Mouse (Mus musculus) R1 (cell line): ENCODE measurements around the gene Gm815.

Source experiments
- DNase-seq: peaks from one replicate; pipeline ENCODE4 v3.0.0-alpha.2; 2018; ENCODE audit warnings: low read depth, low spot score

Gm815 gene

GRCm38 (mm10) chr19:26885616-26886015 lies at the start of gene Gm815:
TSS of gene Gm815 (plus strand) at chr19:26885881.
- no peak for DNase-seq

GRCm38 (mm10) chr19:26837626-26838025 lies 48.1 kb upstream of the Gm815 start:
- no peak for DNase-seq

DNA sequence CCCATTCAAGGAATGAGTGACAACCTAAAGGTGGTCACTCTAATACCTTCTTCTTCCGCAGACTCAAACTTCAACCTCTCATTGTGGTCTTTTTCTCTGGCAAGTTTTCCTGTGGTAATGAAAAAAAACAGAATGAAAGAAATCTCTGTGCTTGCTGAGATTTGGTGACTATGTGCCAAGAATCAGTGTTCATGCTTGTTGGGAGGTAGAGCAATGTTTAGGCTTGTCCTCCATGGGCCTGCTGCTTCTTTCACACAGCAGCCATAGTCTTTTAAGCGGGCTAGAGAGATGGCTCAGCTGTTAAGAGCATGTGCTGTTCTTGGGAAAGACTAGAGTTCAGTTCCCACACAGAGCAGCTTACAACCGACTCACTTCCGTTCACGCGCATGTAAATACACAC lies 41.8 kb upstream of the Gm815 start:
- no peak for DNase-seq

DNA sequence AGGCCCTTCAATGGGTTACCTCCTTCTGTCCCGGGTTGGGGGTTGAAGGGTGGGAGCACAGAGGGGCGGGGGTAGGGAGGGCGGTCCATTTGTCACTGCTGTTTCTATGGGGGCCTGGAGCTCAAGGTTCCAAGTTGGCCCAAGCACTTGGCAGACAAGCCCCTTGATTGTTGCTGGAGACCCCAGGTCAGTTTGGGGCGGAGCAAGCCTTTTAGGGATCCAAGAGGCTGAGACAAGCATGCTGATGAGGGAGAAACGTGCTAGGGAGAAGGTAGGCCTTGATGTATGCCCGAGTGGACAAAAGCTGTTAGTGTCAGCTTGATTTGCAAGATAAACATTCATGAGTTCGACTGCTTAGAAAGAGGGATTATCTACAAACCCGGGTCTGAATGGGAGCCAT lies 40.9 kb upstream of the Gm815 start:
- no peak for DNase-seq

- DNase-seq: peak; percentile 89
Measured at GRCm38 (mm10) chr19:26845276-26846016, 40.2 kb upstream of the Gm815 start.

GRCm38 (mm10) chr19:26846017-26846285 lies 39.7 kb upstream of the Gm815 start:
- no peak for DNase-seq

DNA sequence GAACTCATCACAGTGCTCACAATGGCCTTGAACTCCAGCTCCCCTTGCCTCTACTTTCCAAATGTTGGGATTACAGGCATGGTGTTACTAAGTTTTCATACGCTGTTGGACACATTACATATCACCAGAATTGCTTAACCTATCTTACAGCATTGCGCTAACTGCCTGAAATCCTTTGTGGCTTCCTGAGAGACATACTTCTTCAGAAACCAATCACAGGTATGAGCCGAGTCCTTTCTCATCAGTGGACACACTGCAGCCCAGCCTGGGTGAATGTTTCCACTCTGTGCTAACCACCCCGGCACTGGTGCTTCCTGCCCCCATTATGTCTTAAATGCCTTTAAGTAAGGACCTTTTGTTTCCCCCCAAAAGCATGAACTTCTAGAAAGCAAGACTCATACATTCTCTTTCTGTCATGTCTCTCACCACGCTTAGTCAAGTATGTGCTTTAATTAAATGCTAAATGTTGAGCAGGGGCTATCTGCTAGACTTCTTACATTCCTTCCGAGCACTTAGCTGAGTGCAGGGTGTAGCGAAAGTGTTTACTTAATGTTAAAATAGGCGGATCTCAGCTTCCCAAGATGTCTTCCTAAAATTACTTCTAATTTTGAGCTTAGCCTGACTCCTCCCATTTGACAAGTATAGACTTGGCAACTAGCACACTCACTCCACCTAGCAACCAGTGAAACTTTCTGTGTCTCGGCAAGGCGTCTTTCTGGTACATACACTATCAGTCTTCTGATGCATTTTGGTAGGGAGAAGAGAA lies 34.5 kb upstream of the Gm815 start:
- DNase-seq: peak; percentile 10

DNA sequence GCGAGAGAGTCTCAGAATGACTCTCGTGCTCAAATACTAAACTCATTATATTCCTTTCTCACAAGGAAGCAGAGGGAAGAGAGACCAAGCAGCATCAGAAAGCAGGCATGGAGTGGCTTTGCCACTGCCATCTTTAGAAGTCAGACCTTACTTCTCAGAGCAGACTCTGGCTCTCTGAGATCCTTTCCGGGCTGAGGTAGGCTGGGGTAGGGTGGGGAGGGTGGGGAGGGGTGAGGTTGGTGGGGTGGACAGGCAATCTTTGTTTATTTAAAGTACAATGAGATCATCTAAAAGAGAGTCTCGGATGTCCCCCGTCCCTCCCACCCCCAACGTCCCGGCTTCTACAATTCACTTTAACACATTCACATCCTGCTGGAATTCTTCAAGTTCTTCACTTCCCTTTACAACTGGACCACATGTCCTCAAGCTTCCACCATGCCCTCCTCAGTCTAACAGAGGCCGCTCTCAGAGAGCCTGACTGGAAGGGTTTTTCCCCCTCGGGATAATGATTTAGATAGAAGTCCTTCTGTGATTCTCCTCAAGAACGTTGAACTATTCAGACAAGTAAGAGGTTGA lies 33.3 kb upstream of the Gm815 start:
- DNase-seq: no peak

DNA sequence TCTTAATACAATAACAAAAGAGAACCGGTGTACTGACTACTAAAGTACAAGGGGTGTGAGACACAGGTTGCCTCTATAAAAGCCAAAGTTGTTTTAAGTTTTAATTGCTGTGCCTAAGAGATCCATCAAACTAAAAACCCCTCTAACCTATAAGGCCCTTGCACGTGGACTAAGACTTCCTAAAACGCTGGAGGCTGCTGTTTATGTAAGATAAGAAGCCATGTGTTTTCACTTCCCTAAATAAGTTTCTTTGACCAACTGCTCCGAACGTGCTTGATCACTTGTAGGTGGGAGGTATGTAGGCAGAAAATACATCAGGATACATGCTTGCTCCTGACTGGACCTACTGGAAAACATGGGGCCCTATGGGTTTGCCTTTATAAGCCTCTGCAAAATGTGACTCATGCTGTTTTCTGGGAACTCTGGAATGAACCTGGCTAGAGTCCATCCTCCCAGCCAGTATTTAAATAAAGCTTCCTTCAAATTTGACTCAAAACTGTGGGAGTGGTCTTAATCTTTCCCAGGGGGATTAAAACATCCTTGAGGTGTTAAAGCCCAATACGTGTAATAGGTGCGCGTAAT lies 31.9 kb upstream of the Gm815 start:
- no peak for DNase-seq

GRCm38 (mm10) chr19:26854661-26855060 lies 31.0 kb upstream of the Gm815 start:
- no peak for DNase-seq

GRCm38 (mm10) chr19:26855152-26855551 lies 30.5 kb upstream of the Gm815 start:
- DNase-seq: no peak

DNA sequence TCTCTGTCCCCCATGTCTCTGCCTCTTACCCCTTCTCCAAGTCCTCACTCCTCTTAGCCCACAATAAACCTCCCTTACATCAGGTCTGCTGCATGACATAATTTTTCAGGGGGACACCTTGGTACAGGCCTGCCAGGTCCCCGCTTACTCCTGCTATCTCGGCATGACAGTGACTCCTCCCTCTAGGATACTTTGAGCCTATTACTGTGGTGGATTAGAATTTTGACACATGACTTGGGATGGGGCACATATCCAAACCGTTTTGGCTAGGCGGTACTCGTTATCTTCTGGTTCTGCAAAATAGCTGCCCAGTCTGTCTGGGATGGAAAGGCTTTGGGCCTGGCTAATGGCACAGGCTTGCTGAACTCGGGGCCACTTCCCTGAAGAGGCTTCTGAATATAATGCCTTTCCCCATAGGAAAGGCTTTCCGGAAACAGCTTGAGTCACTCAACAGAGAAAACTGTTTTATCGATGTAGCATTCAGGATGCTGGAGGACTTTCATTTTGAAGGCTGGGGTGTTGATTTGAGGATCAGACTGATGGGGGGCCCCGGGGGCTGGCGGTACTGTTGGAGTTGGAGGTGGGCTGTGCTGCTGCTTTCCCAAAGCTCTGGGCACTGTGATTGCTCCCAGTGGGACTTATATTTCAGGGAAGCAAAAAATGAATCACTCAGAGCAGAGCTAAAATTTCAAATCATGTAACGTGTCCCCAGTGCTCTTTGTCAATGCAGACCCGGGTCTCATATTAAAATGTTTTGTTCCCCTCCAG lies 27.1 kb upstream of the Gm815 start:
- DNase-seq: no peak

- DNase-seq: no peak
Measured at GRCm38 (mm10) chr19:26859195-26859570, 26.5 kb upstream of the Gm815 start.

DNA sequence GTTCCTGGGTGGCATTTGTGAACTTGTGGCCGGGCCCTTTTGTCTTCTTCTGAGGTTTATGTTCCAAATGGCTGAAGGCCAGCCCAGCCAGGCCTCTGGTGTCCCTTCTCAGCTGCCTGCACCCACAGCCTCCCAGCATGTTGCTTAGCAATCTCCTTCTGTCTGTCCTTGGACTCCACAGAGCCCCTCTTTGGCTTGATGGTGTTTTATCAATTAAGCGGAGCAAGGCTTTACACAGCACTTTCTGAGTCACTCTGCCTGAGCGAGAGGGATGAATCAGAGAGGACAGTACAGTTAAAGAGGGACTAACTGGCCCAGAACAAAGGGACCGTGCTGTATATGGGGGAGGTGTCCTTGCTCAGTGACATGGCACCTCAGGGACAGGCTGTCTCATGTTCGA lies 22.0 kb upstream of the Gm815 start:
- no peak for DNase-seq

- DNase-seq: no peak
Measured at GRCm38 (mm10) chr19:26864975-26865690, 20.5 kb upstream of the Gm815 start.

GRCm38 (mm10) chr19:26865736-26866135 lies 19.9 kb upstream of the Gm815 start:
- DNase-seq: no peak

DNA sequence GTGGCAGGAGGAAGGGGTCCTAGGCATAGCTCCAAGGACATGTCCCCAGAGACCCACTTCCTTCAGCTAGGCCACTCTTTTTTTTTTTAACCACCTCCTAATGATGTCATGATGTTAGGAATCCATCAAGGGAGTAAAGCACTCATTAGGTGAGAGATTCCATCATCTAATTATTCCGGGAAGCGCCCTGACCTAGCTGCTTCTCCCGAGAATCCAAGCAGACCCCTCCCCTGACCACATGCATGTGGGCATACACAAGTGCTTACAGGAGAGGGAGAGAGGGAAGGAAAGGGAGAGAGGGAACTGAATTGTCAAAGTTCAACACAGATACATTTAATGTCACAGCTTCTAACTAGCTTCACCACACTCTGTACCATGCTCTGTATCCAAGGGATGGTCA lies 16.1 kb upstream of the Gm815 start:
- no peak for DNase-seq

DNA sequence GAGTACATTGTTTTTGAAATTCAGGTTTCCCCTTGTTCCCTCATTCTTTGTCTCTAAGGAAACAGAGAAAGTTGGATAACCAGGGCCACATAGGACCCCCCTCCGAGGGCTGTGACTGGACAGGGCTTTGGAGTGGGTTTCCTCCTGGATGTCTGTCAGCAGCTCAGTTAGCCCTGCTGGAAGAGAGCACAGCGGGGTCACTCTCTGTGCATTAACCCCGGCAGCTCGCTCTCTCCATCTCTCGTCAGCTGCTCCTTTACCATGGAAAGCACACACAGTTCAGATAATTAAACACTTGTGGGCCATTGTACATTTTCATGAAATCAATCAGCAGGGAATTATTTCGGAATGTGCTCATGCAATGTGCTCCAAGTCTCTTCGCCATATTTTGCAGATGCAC lies 15.4 kb upstream of the Gm815 start:
- no peak for DNase-seq

DNA sequence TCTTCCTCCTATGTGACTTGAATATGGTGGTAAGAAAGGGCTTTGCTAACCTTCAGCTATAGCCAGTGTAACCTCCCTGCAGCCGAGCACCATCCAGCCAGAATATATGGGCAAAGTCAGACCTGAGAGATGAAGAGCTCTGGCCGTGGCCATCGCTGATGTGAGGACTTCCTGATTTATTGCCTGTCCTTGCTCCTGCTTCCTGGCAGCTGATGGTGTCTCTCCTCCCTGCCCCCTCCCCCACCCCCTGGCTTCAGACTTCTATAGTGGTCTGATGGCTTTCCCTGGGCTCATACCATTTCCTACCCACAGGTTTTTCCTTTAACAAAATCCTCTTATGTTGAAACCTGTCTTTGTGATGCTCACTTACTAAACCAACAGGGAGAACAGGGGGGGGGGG lies 14.6 kb upstream of the Gm815 start:
- DNase-seq: no peak

- no peak for DNase-seq
Measured at GRCm38 (mm10) chr19:26872886-26873285, 12.8 kb upstream of the Gm815 start.

GRCm38 (mm10) chr19:26875601-26876000 lies 10.1 kb upstream of the Gm815 start:
- DNase-seq: no peak
